Mouse (Mus musculus) bone marrow macrophage, adult 2 months (primary cell): ENCODE results near the gene Sept10. TPM values are rescaled to one million over a fixed set of nuclear protein-coding genes. Genes with fewer than 3 reads are reported as not detected.

ENCODE experiments used
- H3K27ac ChIP-seq: 2 replicates; pipeline ENCODE4 v1.5.1; 2012; ENCODE audit warnings: low read depth, low read length; ENCODE audit not compliant: insufficient read depth
- H3K4me1 ChIP-seq: 2 replicates; pipeline ENCODE4 v1.6.1; 2012; ENCODE audit warnings: low read length; ENCODE audit not compliant: control insufficient read depth, insufficient read depth
- H3K4me3 ChIP-seq: 2 replicates; pipeline ENCODE4 v1.5.1; 2012; ENCODE audit warnings: mild to moderate bottlenecking, low read length, moderate library complexity; ENCODE audit not compliant: insufficient read depth
- CTCF ChIP-seq: IDR thresholded peaks from 2 replicates; pipeline ENCODE4 v1.5.1; 2012; ENCODE audit warnings: low read depth, mild to moderate bottlenecking, low read length, moderate library complexity
- POLR2A ChIP-seq: IDR thresholded peaks from 2 replicates; pipeline ENCODE4 v1.6.1; 2012; ENCODE audit warnings: mild to moderate bottlenecking, low read depth, low read length, borderline replicate concordance
- polyA plus RNA-seq: library from polyadenylated mRNA; stranded (reverse); fragments of >200 nt; gene quantifications from 2 replicates; pipeline ENCODE4 v1.2.4, GENCODE M21; 2012; ENCODE audit not compliant: missing spikeins, insufficient read depth, insufficient read length

The Sept10 gene
- polyA plus RNA-seq, 1 experiment = 18.1 TPM

DNA sequence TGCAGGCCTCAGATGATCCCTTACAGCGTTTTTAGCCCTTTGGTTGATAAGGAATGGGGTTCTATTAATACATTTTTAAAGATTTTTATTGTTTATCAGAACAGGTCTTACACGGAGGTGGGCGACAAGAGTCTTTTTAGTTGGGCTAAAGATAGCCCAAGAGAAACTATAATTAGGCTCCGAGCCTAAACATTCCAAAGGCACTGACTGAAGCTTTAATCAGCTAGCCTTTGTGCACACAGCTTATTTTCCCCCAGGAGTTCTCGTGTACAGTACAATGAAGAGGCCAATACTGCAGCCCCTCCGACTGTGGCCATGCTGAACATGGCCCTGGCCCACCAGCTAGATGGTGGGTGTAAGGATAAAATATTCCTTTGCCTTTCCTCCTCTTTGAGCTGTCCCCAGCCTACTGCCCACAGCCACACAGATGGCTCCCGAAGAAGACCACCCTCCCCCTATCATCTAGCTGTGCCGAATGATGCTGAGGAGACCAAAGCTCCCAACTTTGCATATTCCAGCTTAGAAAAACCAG lies 88.1 kb downstream of the Sept10 start:
- no peak overlapping the region for H3K4me3 ChIP-seq

DNA sequence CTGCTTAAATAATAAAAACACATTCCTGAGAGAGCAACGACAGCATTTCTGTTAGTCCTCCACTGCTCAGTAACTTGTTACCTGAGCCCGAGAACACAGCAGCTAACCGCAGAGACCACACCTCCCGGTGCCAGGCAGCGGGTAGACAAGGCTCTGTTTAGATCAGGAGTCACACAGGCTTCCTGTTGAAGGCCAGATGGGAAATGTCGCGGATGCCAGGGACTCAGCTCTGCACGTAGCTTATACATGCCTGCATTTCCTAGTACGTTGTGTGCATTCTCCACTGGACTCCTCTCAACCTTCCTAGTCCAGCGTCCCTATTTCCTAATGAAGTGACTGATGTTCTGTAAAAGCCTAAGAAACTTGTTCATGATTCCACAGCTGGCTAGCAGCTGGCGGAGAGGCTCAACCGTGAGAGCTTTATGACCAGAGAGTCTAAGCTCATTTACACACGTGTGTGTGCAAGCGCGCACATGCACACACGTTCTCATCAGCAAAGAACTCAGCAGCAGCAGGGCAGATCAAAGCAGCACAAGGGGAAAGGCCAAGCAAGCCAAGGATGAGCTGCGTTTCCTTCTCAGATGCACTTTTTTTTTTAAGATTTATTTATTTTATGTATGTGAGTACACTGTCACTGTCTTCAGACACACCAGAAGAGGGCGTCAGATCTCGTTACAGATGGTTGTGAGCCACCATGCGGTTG lies 89.6 kb downstream of the Sept10 start:
- Histone ChIP-seq H3K27ac (no peak overlapping the region), H3K4me3 (no peak overlapping the region), H3K4me1 (no peaks in the 10 kb centered on the region)
- TF ChIP-seq CTCF (no peak), POLR2A (no peak)

More for the DNA sequence above, 88.1 kb downstream of the Sept10 start:
- Histone ChIP-seq H3K4me1 (no peaks in the 10 kb centered on the region), H3K27ac (no peak overlapping the region)
- TF ChIP-seq CTCF = no peak

DNA sequence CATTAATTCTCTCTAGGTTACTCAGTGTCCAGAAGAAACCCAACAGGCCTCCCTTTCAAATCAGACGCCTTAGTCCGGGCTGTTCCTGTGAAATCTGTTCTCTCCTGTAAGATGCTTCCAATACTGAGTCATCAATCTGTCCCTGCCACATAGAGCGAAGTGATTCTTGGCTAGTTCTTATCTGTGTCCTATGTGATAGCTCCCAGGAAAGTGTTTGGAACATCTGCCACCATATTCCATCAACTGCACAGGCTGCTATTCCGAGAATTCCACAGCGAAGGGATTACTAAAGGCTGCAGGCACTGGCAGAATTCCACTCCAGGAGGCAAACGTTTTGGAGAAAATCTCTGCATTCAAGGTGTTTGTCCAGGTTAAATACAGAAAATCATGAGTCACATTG lies 94.0 kb downstream of the Sept10 start:
- no peak for TF ChIP-seq CTCF
- TF ChIP-seq POLR2A = no peak
- Histone ChIP-seq H3K4me3 (no peak overlapping the region), H3K27ac (no peak overlapping the region), H3K4me1 (no peaks in the 10 kb centered on the region)

DNA sequence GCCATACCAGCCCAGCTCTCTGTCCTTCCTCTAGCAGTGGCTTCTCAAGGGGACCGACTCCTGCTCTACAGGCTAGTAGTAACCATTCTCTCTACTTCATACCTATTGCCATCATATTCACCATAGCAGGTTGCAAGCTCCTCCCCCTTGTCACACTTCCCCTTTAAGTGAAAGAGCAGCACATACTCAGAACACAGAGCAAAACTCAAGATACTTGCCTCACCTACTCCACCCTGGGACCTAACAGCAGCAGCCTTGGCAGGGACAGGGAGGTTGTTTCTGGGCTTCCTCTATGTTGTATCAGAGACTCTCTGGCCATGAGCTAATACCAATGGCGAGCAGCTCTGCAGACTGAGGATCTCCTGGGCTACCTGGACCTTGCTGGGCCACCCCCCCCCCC lies 96.2 kb downstream of the Sept10 start:
- Histone ChIP-seq H3K4me1 (no peaks in the 10 kb centered on the region), H3K4me3 (no peak overlapping the region), H3K27ac (no peak overlapping the region)
- TF ChIP-seq POLR2A (no peak), CTCF (no peak)

DNA sequence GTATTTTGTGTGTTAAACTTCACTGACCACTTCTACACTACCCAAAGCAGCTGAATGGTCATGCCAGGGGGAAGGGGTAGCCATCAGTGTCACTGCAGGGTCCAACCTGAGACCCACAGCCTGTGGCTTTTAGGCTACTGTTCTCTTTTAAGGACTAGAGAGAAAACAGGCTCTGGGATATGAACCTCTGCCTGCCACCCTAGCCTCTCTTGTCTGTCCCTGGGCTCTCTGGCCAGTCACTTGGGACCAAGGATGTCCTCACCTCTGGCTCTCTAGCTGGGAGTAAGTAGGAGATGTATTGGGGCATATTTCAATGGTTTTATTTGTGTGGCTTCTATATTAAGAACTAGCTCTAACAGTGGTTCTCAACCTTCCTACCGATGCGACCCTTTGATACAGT lies 101.8 kb downstream of the Sept10 start:
- Histone ChIP-seq H3K4me1 (no peaks in the 10 kb centered on the region), H3K4me3 (no peak overlapping the region), H3K27ac (no peak overlapping the region)
- no peak for TF ChIP-seq POLR2A
- no peak for TF ChIP-seq CTCF

DNA sequence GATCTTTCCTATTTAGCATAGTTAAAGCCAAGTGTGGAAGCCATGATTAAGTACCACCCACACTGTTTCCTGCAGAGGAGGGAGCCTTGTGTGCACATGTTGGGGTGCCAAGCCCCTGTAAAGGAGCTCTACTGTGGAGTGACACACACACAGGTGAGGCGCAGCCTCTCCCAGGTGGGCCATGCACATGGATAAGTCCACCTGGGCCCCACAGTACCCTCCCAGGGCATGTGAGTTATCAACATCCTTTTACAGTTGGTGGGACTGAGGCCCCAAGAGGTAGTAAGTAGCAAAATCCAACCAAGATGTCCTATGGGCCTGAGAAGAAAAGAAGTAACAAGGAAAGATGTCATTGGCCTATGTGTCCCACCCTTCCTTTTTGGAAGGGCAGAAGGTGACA lies 102.6 kb downstream of the Sept10 start:
- no peak overlapping the region for H3K4me3 ChIP-seq
- no peak overlapping the region for H3K27ac ChIP-seq
- TF ChIP-seq POLR2A (no peak), CTCF (no peak)
- H3K4me1 ChIP-seq = no peaks in the 10 kb centered on the region

DNA sequence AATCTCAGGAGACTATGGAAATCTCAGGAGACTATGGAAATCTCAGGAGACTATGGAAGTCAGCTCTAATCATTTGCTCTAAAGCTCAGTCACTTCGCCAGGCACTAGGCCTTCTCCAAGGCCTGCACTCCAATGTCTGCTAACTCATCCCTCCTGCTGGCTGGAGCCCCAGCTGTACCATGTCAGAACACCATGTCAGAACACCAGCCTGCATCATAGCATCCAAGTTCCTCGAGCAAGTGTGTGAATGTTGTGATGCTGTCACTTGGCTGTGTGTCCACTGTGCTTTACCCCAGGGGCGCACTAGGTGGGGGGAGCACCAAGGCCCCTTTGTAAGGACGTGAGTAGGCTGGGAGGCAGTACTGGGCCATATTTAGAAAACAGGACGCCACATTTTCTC lies 104.1 kb downstream of the Sept10 start:
- TF ChIP-seq CTCF = no peak
- no peak for TF ChIP-seq POLR2A
- no peak overlapping the region for H3K4me3 ChIP-seq
- H3K27ac ChIP-seq = no peak overlapping the region
- H3K4me1 ChIP-seq = peaks cover 2% of the 10 kb centered on the region; the same call in 1 of the 2 replicates

DNA sequence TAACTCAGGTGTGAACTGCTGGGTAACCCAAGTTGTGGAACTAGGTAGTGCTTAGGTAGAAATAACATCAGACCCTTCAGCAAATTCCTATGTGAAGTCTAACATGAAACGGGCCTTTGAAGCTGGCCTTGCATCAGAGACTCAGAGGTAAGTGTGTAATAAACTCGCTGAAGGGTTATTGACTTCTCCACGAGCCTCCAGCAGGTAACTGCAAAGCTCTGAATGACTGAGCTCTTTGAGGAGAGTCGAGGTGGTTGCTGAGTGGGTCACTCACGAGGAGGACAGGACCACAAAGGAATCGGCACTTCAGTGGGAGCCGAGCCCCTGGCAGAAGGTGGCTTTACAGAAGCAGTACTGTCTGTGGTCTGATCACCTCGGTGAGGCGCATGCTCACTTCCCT lies 105.3 kb downstream of the Sept10 start:
- H3K4me1 ChIP-seq = peaks cover 2% of the 10 kb centered on the region; the same call in 1 of the 2 replicates
- TF ChIP-seq POLR2A = no peak
- no peak overlapping the region for H3K27ac ChIP-seq
- no peak overlapping the region for H3K4me3 ChIP-seq

DNA sequence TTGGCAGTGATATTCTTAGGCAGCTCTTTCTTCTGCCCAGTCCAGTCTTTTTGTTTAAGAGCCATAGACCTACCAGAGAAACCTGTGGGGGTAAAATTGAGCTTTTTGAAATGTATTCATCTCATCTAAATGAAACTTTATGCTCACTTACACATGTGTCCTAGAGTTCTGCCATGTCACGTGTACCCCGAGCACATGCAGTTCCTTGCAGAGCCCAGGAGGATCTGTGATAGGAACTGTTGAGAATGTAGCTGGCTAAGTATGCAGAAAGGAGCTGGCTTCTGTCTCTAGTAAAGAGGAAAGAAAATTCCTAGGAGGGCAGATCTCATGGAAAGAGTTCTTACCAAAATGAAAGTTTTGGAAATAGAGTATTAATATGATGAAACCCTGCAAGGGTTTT lies 106.0 kb downstream of the Sept10 start:
- peaks cover 2% of the 10 kb centered on the region; the same call in 1 of the 2 replicates for H3K4me1 ChIP-seq
- H3K27ac ChIP-seq = no peak overlapping the region
- TF ChIP-seq CTCF (no peak), POLR2A (no peak)
- H3K4me3 ChIP-seq = no peak overlapping the region

DNA sequence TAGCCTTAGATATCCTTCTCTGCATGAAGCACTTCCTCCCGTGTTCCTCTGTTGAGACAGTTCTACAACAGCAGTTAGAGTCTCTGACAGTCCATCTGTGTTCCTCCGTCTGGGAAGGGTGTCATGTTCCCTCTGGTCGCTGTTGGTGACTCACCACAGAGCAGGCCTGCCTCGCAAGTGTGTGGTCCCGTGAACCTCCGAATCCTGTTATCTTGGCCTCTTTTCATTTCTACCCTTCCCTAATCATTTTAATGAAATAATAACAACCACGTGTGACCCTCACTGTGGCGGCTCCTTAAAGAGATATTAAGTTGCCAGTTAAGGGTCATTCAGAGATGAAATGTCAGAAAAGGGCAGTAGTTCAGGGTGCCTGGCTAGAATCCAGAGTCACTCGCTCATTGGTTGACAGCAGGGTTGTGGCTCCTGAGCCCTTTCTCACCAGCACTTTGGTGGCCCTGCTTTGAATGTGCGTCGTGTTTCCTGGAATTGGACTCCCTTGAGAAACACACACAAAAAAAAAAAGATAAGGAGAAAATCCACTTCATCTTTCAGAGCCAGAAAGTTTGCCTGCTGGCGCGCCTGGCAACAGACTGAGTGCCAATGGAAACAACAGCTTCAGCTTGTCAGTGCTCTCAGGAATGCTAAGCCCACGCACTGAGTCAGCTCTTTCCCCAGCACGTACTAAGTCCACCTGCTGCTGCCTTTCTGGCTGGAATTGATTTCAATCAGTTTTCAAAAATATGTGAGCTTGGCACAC lies 106.9 kb downstream of the Sept10 start:
- TF ChIP-seq POLR2A = no peak
- no peak for TF ChIP-seq CTCF
- Histone ChIP-seq H3K27ac (no peak overlapping the region), H3K4me3 (no peak overlapping the region), H3K4me1 (peaks cover 2% of the 10 kb centered on the region; the same call in 1 of the 2 replicates)
